Mouse (Mus musculus) retina, adult 2 months (tissue): ENCODE results near the gene Tmc7.

Experiments
- DNase-seq: peaks from one replicate; pipeline ENCODE4 v3.0.0-alpha.2; 2012; ENCODE audit warnings: low read depth, low spot score

The Tmc7 gene

GRCm38 (mm10) chr7:118585856-118586255 is 1.3 kb upstream of the Tmc7 start:
- no peak for DNase-seq

GRCm38 (mm10) chr7:118584926-118585325 is 390 bp upstream of the Tmc7 start:
- DNase-seq: no peak

GRCm38 (mm10) chr7:118583821-118584220 is 715 bp downstream of the Tmc7 start:
- DNase-seq: no peak

GRCm38 (mm10) chr7:118579938-118580337 is 4.6 kb downstream of the Tmc7 start:
- no peak for DNase-seq

- DNase-seq: no peak
These were observed 6.3 kb downstream of the Tmc7 start for GRCm38 (mm10) chr7:118578269-118578668.

GRCm38 (mm10) chr7:118572039-118572438 is 12.5 kb downstream of the Tmc7 start:
- DNase-seq: no peak

GRCm38 (mm10) chr7:118571350-118571749 is 13.2 kb downstream of the Tmc7 start:
- DNase-seq: no peak

GRCm38 (mm10) chr7:118569121-118569543 is 15.4 kb downstream of the Tmc7 start:
- no peak for DNase-seq

GRCm38 (mm10) chr7:118554290-118554689 is 30.2 kb downstream of the Tmc7 start:
- no peak for DNase-seq

GRCm38 (mm10) chr7:118553881-118554280 is 30.7 kb downstream of the Tmc7 start:
- DNase-seq: no peak

- no peak for DNase-seq
These were observed 37.1 kb downstream of the Tmc7 start for GRCm38 (mm10) chr7:118547451-118547850.

- DNase-seq: no peak
These were observed 40.4 kb downstream of the Tmc7 start for GRCm38 (mm10) chr7:118544128-118544527.

GRCm38 (mm10) chr7:118535076-118535475 is 49.5 kb downstream of the Tmc7 start:
- no peak for DNase-seq

- no peak for DNase-seq
These were observed 50.2 kb downstream of the Tmc7 start for GRCm38 (mm10) chr7:118534326-118534725.

GRCm38 (mm10) chr7:118533178-118533578 is 51.4 kb downstream of the Tmc7 start, which contains the start of gene Coq7:
Gene Coq7 (minus strand): TSS chr7:118533356.
- DNase-seq: peak; percentile 100

- DNase-seq: peak; percentile 95
These were observed 51.9 kb downstream of the Tmc7 start for GRCm38 (mm10) chr7:118532519-118533177.

- DNase-seq: no peak
These were observed 57.6 kb downstream of the Tmc7 start for GRCm38 (mm10) chr7:118526967-118527366.

- no peak for DNase-seq
These were observed 62.5 kb downstream of the Tmc7 start for GRCm38 (mm10) chr7:118522077-118522476.

GRCm38 (mm10) chr7:118519661-118520060 is 64.9 kb downstream of the Tmc7 start:
- DNase-seq: no peak

- DNase-seq: no peak
These were observed 65.8 kb downstream of the Tmc7 start for GRCm38 (mm10) chr7:118518687-118519086.

GRCm38 (mm10) chr7:118517819-118518218 is 66.7 kb downstream of the Tmc7 start:
- DNase-seq: no peak

GRCm38 (mm10) chr7:118508556-118508955 is 76.0 kb downstream of the Tmc7 start:
- no peak for DNase-seq

- DNase-seq: no peak
These were observed 80.7 kb downstream of the Tmc7 start for GRCm38 (mm10) chr7:118503844-118504243.

- no peak for DNase-seq
These were observed 82.2 kb downstream of the Tmc7 start for GRCm38 (mm10) chr7:118502333-118502732.
